Mouse (Mus musculus): Measurements from ENCODE around the gene Gfpt1.

DNA sequence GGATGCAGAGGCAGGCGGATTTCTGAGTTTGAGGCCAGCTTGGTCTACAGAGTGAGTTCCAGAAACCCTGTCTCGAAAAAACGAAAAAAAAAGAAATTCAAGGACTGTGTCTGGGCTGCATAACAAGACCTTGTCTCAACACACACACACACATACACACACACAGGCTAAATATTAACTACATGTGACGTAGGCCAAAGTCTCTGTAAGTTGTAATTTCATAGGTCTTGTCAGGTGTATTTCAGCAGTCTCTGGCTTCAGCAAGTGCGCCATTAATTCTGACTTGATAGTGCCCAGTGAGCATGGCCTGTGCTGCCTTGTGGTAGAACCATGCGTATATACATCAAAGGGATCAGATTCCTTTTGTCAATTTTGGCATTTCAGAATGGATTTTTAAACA is 40.7 kb upstream of the Gfpt1 start:
- TF ChIP-seq CTCF (IDR thresholded peaks at IDR 0.05; ENCODE audit: insufficient read depth, low read length), result no peak
- no peak for TF ChIP-seq POLR2A (IDR thresholded peaks at IDR 0.05; ENCODE audit: borderline replicate concordance, extremely low read depth, low read depth, low read length)
